Mouse (Mus musculus) spleen, postnatal 36 days (tissue): Measurements from ENCODE around the gene Zfp706.
A peak's percentile ranks its signal among the peaks of the same experiment; 100 is the strongest.
"Not testable (repeated sequence)": the region's sequence is repeated elsewhere in the genome, so short reads cannot be mapped to it uniquely, and the experiment has no call there.

Experiments used
- DNase-seq, 2 experiments: peaks; one replicate each; pipeline ENCODE4 v3.0.0; 2022; ENCODE audit warnings: low spot score in 2 of 2, mixed read lengths in 1 of 2

The Zfp706 gene

GRCm38 (mm10) chr15:37011316-37011715 lies 3.7 kb upstream of the Zfp706 start:
- no peak for DNase-seq

- no peak for DNase-seq
Observed at GRCm38 (mm10) chr15:37008546-37008945, 973 bp upstream of the Zfp706 start.

GRCm38 (mm10) chr15:37007959-37008419 lies 416 bp upstream of the Zfp706 start:
- DNase-seq = no peak

GRCm38 (mm10) chr15:37006475-37007164 lies 953 bp downstream of the Zfp706 start:
- DNase-seq = peak; percentile 83 to 84

- no peak for DNase-seq
Observed at GRCm38 (mm10) chr15:37005793-37006474, 1.6 kb downstream of the Zfp706 start.

GRCm38 (mm10) chr15:37004858-37005257 lies 2.7 kb downstream of the Zfp706 start:
- no peak for DNase-seq

GRCm38 (mm10) chr15:37002276-37002675 lies 5.3 kb downstream of the Zfp706 start:
- no peak for DNase-seq

- not testable (repeated sequence) for DNase-seq
Observed at GRCm38 (mm10) chr15:36999602-37000001, 8.0 kb downstream of the Zfp706 start.

DNA sequence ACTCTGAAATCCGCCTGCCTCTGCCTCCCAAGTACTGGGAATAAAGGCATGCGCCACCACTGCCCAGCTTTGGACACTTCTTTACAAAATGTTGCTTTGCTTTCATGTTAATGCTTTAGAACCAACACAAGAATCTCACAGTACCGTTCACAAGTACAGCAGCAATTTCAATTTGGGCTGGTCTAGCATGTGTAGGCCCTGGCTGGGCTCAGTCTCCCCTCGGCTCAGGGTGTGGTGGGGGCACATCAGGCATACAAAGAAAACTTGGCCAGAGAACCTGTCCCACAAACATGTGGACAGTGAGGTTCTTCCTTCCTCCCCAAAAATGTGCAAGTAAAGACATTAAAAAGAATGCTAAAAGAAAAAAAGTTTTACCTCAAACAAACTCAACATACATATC lies 12.4 kb downstream of the Zfp706 start:
- DNase-seq = no peak

DNA sequence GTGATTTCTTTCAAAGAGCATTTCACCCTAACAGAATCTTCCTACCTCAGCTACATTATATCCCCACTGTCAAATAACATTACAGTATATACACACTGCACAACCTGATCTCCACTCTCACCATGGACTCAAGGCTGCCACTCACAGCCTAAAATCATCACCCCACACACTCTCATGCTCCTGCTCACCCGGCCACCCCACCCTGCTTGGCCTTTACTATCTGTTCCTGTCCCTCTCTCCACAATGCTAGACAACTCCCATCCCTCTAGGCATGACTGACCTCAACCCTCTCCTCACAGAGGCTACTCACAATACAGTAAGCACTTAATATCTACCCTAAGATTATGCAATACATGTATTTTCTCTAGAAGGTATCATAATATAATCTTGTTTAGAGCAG lies 12.9 kb downstream of the Zfp706 start:
- DNase-seq = no peak

- no peak for DNase-seq
Observed at GRCm38 (mm10) chr15:36993435-36994178, 14.0 kb downstream of the Zfp706 start.

- no peak for DNase-seq
Observed at GRCm38 (mm10) chr15:36991353-36991752, 16.2 kb downstream of the Zfp706 start.

GRCm38 (mm10) chr15:36989922-36990321 lies 17.7 kb downstream of the Zfp706 start:
- DNase-seq = no peak

DNA sequence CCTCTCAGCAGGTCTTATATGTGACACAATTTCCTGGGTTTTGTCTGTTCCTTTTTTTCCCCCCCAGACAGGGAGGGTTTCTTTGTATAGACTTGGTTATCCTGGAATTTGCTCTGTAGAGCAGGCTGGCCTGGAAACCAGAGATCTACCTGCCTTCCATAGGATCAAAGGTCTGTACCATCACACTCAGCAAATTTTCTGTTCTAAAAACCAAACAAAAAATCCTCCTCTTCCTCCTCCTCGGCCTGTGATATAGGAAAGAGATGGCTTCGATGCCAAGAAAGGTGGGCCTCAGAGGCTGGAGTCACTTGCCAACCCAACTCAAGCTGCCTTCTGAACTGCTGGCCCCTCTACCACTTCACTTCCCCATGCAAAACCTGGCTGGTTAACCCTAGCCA lies 18.9 kb downstream of the Zfp706 start:
- no peak for DNase-seq

GRCm38 (mm10) chr15:36987976-36988717 lies 19.4 kb downstream of the Zfp706 start:
- DNase-seq = no peak

- DNase-seq = peak; percentile 57 to 58
Observed at GRCm38 (mm10) chr15:36987211-36987877, 20.2 kb downstream of the Zfp706 start.

DNA sequence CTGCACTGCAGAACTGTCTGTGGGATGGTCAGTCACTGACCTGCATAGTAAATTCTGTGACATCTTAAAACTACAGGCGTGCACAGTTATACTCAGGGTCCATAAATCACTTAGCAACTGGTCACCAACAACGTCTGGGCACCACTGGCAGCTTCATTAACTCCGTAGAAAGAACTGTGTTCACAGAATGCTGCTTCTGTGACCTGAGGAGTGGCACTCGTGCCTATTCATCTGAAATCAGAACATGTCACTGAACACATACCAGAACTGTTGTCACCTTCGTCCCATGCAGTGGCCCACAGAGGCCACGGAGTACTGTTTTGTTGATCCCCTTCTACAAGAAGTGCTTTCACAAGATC lies 22.0 kb downstream of the Zfp706 start:
- no peak for DNase-seq

- DNase-seq = no peak
Observed at GRCm38 (mm10) chr15:36984921-36985566, 22.5 kb downstream of the Zfp706 start.

- DNase-seq = no peak
Observed at GRCm38 (mm10) chr15:36983455-36983854, 24.1 kb downstream of the Zfp706 start.

DNA sequence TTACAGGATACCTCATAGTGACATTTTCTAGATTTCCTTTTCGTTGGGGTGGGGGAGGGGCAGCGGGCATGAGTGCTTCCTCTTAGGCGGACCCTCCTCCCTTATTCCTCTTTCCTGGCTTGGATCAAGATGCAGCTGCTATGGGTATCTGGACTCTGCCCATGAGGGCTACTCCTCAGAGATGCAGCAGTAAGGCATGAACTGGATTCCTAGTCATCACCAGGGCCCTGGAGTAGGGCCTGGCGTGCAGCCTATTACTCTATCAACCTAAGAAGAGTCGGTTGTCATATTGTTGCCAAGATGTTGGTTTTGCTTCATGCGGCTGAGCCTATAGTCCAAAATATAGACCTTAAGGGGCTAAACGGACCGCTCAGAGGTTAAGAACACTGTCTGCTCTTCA lies 27.3 kb downstream of the Zfp706 start:
- no peak for DNase-seq
